Mouse (Mus musculus): ENCODE data around the gene Ppp1r14b. TPM values are rescaled to one million over a fixed set of nuclear protein-coding genes. Genes with fewer than 3 reads are reported as not detected.
A peak's percentile ranks its signal among the peaks of the same experiment; 100 is the strongest.

Gene Ppp1r14b
- polyA plus RNA-seq, 2 experiments, result 277 to 282 TPM

DNA sequence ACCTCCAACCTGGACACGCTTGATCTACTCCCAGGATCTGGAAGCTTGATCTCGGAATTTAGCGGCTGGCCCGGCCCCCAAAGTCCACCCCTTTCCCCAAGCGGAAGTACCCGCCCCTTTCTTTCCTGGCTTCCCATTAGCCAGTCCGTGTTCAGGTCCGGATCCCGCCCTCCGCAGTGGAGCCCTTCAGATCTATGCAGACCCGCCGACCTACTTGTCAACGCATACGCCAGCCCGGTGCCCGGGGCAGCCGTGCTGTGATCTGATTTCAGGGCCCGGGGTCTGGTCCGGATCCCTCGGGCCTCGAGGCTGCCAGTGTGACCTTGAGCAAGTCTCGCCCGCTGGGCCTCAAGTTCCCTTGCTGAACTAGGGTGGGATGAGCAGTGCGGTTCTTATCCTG is 21.2 kb downstream of the Ppp1r14b start, which contains the start of the genes Nudt22 and Trpt1:
Gene Nudt22, minus strand, starts transcription at position 112 of the 400 bp plus-strand sequence.
Gene Trpt1, plus strand, starts transcription at position 126 of the 400 bp plus-strand sequence.
- Histone ChIP-seq H3K36me3 (ENCODE audit: control insufficient read depth, insufficient read depth, low read length) (peaks cover 22% of the 10 kb centered on the region), H3K4me2 (replicated peaks; ENCODE audit: low read depth, low read length, severe bottlenecking) (peak within 1 kb of the TSS; percentile 81), H3K27me3 (ENCODE audit: control insufficient read depth, insufficient read depth, low read length) (no peaks in the 10 kb centered on the region), H3K4me1 (ENCODE audit: control insufficient read depth, insufficient read depth, low read length) (peaks cover 29% of the 10 kb centered on the region), H3K4me3 (replicated peaks; ENCODE audit: low read length) (peak within 1 kb of the TSS; percentile 62), H3K9ac (ENCODE audit: low read depth, low read length, severe bottlenecking) (peak within 1 kb of the TSS; percentile 68), H3K9me3 (ENCODE audit: control insufficient read depth, low read length) (no peaks in the 10 kb centered on the region), H3K27ac (replicated peaks; ENCODE audit: low read depth, low read length) (peak within 1 kb of the TSS; percentile 63)
- TF ChIP-seq POLR2A (IDR thresholded peaks at IDR 0.05; ENCODE audit: borderline replicate concordance, extremely low read depth, insufficient read depth, insufficient read length), result peak; percentile 32; the same call in 1 of the 2 replicates
- 0% methylated on average over 24 of the region's 24 CpGs for WGBS
- peak; percentile 80 for ATAC-seq (ENCODE audit: low FRiP score, low read depth)
- peak; percentile 88 for DNase-seq (ENCODE audit: low spot score)

DNA sequence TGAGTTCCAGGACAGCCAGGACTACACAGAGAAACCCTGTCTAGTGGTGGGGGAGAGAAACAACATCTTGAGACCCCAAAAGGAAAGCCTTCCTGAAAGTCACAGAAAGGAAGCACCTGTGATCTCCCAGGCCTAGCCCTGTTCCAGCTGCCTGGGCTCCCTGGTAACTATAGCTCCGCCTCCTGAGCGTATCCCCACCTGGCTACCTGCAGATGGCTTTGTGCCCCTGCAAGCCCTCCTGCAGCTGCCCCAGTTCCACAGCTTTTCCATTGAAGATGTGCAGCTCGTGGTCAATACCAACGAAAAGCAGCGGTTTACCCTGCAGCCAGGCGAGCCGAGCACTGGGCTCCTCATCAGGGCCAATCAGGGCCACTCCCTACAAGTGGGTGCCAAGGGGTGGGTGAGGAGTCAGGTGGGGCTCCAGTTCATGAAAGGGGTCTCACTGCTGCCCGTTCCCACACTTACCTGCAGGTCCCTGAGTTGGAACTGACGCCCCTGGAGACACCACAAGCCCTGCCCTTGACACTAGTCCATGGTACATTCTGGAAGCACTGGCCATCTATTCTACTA is 23.0 kb downstream of the Ppp1r14b start:
- Histone ChIP-seq H3K4me3 (replicated peaks; ENCODE audit: low read length) (no peak overlapping the region), H3K9me3 (ENCODE audit: control insufficient read depth, low read length) (no peaks in the 10 kb centered on the region), H3K27ac (replicated peaks; ENCODE audit: low read depth, low read length) (no peak overlapping the region), H3K36me3 (ENCODE audit: control insufficient read depth, insufficient read depth, low read length) (peaks cover 22% of the 10 kb centered on the region), H3K9ac (ENCODE audit: low read depth, low read length, severe bottlenecking) (no peak overlapping the region), H3K27me3 (ENCODE audit: control insufficient read depth, insufficient read depth, low read length) (no peaks in the 10 kb centered on the region), H3K4me1 (ENCODE audit: control insufficient read depth, insufficient read depth, low read length) (peaks cover 22% of the 10 kb centered on the region), H3K4me2 (replicated peaks; ENCODE audit: low read depth, low read length, severe bottlenecking) (no peak overlapping the region)
- TF ChIP-seq POLR2A (IDR thresholded peaks at IDR 0.05; ENCODE audit: borderline replicate concordance, extremely low read depth, insufficient read depth, insufficient read length), result no peak
- 79% methylated on average over 9 of the region's 9 CpGs for WGBS
- ATAC-seq (ENCODE audit: low FRiP score, low read depth) (no peak), DNase-seq (ENCODE audit: low spot score) (no peak)

DNA sequence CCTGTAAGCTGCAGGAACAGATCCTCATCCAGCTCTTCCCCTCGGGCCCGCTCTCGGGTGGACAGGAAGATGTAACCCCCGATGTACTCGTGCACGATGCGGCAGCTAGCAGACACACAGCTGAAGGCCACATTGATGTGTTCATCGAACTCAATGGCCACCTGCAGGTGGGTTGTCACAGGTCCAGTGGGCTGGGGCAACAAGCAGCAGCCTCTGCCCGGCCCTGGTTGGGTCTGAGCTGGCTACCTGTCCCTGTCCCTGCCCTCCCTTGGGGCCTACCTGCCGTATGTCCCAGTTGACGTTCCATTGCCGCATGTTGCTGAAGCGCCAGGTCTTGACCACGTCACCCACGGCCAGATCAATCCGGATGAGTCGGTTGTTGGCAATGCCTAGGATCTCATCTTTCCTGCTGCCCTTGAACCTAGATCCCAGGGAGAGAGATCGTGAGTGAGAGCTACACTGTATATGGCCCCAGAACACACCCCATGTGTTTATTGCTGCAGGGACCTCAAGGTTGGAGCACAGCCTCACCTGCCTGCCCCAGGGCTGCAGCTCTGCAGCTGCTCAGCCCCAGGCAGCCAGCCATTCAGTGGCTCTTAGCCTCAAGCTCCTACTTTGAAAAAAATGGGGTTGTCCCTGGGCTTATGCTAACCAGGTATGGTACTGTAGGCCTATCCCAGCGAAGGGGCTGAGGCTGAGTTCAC is 24.7 kb downstream of the Ppp1r14b start:
- Histone ChIP-seq H3K4me3 (replicated peaks; ENCODE audit: low read length) (no peak overlapping the region), H3K9me3 (ENCODE audit: control insufficient read depth, low read length) (no peaks in the 10 kb centered on the region), H3K27me3 (ENCODE audit: control insufficient read depth, insufficient read depth, low read length) (no peaks in the 10 kb centered on the region), H3K9ac (ENCODE audit: low read depth, low read length, severe bottlenecking) (no peak overlapping the region), H3K4me2 (replicated peaks; ENCODE audit: low read depth, low read length, severe bottlenecking) (no peak overlapping the region), H3K36me3 (ENCODE audit: control insufficient read depth, insufficient read depth, low read length) (peaks cover 22% of the 10 kb centered on the region), H3K4me1 (ENCODE audit: control insufficient read depth, insufficient read depth, low read length) (peaks cover 17% of the 10 kb centered on the region), H3K27ac (replicated peaks; ENCODE audit: low read depth, low read length) (no peak overlapping the region)
- no peak for TF ChIP-seq POLR2A (IDR thresholded peaks at IDR 0.05; ENCODE audit: borderline replicate concordance, extremely low read depth, insufficient read depth, insufficient read length)
- 94% methylated on average over 19 of the region's 19 CpGs for WGBS
- DNase-seq (ENCODE audit: low spot score) (no peak), ATAC-seq (ENCODE audit: low FRiP score, low read depth) (no peak)

DNA sequence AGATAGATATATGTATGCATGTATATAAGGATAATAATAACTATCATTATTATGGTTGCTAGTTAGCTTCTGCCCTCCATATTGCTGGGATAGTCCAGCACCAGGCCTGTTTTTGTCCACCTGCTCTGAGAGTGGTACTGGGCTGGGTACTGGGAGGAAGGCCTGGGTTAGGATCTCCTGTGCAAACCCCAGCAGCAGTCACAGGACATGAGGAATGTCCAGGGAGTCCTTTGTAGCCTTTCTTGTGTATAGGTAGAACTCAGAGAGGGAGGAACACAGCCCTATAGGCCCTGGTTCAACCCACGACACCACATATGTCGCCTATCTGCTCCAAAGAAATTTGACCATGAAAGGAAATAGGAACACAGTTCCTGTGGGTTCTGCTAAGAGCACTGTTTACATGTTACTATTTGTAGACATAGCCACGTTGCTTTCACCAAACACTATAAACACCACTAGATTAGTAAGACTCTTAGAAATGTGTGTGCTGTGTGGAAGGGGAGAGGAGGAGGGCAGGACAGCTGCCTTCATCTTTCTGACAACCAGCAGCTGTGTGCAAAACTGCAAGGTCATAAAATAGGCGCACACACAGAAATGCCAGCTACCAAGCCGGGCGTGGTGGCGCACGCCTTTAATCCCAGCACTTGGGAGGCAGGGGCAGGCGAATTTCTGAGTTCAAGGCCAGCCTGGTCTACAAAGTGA is 32.3 kb downstream of the Ppp1r14b start:
- ATAC-seq (ENCODE audit: low FRiP score, low read depth), result no peak
- Histone ChIP-seq H3K4me2 (replicated peaks; ENCODE audit: low read depth, low read length, severe bottlenecking) (no peak overlapping the region), H3K9me3 (ENCODE audit: control insufficient read depth, low read length) (no peaks in the 10 kb centered on the region), H3K4me3 (replicated peaks; ENCODE audit: low read length) (no peak overlapping the region), H3K27ac (replicated peaks; ENCODE audit: low read depth, low read length) (no peak overlapping the region), H3K4me1 (ENCODE audit: control insufficient read depth, insufficient read depth, low read length) (no peaks in the 10 kb centered on the region), H3K27me3 (ENCODE audit: control insufficient read depth, insufficient read depth, low read length) (no peaks in the 10 kb centered on the region), H3K36me3 (ENCODE audit: control insufficient read depth, insufficient read depth, low read length) (no peaks in the 10 kb centered on the region), H3K9ac (ENCODE audit: low read depth, low read length, severe bottlenecking) (no peak overlapping the region)
- no peak for DNase-seq (ENCODE audit: low spot score)
- no peak for TF ChIP-seq POLR2A (IDR thresholded peaks at IDR 0.05; ENCODE audit: borderline replicate concordance, extremely low read depth, insufficient read depth, insufficient read length)
- WGBS, result 75% methylated on average over 9 of the region's 9 CpGs

DNA sequence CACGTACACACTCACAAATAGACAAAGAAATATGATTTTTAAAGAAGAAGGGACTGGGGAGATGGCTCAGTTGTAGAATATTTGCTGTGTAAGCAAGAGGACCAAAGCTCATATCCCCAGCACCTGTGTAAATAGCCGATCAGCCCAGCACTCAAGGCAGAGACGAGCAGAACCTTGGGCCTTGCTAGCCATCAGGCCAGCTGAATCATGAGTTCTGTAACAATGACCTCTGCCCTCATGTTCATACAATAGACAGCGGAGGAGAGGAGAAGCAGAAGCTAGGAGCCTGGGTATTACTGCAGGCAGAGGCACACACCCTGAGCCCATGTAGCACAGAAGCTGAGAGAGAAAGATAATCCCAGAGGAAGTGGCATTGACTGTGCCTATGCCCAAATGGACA is 37.7 kb downstream of the Ppp1r14b start:
- no peaks in the 10 kb centered on the region for H3K9me3 ChIP-seq (ENCODE audit: control insufficient read depth, low read length)
- H3K4me3 ChIP-seq (replicated peaks; ENCODE audit: low read length), result no peak overlapping the region
- no peak for DNase-seq (ENCODE audit: low spot score)
- peaks cover 7% of the 10 kb centered on the region; the same call in 1 of the 2 replicates for H3K36me3 ChIP-seq (ENCODE audit: control insufficient read depth, insufficient read depth, low read length)
- no peak overlapping the region for H3K9ac ChIP-seq (ENCODE audit: low read depth, low read length, severe bottlenecking)
- WGBS, result 92% methylated on average over 4 of the region's 4 CpGs
- no peaks in the 10 kb centered on the region for H3K27me3 ChIP-seq (ENCODE audit: control insufficient read depth, insufficient read depth, low read length)
- no peak overlapping the region for H3K4me2 ChIP-seq (replicated peaks; ENCODE audit: low read depth, low read length, severe bottlenecking)
- no peak for TF ChIP-seq POLR2A (IDR thresholded peaks at IDR 0.05; ENCODE audit: borderline replicate concordance, extremely low read depth, insufficient read depth, insufficient read length)
- no peaks in the 10 kb centered on the region for H3K4me1 ChIP-seq (ENCODE audit: control insufficient read depth, insufficient read depth, low read length)
- ATAC-seq (ENCODE audit: low FRiP score, low read depth), result no peak
- no peak overlapping the region for H3K27ac ChIP-seq (replicated peaks; ENCODE audit: low read depth, low read length)
